10 mouse cellular contexts compared by ENCODE assay signal in genomic region chr19:53360265-53360958, GRCm38 (mm10). TPM values are rescaled to one million over a fixed set of nuclear protein-coding genes. Genes with fewer than 3 reads are reported as not detected.
A peak's percentile ranks its signal among the peaks of the same experiment; 100 is the strongest.
DNase-seq lines count a peak whose midpoint lies in the region; ATAC-seq lines count a peak whose summit lies in the region.
"Had no signal": no experiment of that assay in that cellular context is flagged by ENCODE, and none has a peak within 500 bp of the region (broad histone marks: within the 10 kb centered on the region; RNA-seq: fewer than 3 reads in every experiment).

No protein-coding gene starts in this region.

- no peaks in the 10 kb centered on the region for H3K36me3 ChIP-seq in hindbrain, embryonic 13.5 days
- H3K36me3 ChIP-seq in hindbrain, embryonic 11.5 days (ENCODE audit: control insufficient read depth, insufficient read depth, low read length), result no peaks in the 10 kb centered on the region

- peaks cover 37% of the 10 kb centered on the region for H3K4me1 ChIP-seq in hindbrain, embryonic 13.5 days (replicated peaks)
- H3K4me1 ChIP-seq in hindbrain, embryonic 11.5 days (replicated peaks; ENCODE audit: control insufficient read depth, insufficient read depth, low read length), result 0 out of 2 replicates have a peak, but pooled peaks cover 3% of the 10 kb centered on the region

- no peak overlapping the region; the same call in 1 of the 2 replicates for H3K9ac ChIP-seq in hindbrain, embryonic 13.5 days
- H3K9ac ChIP-seq in hindbrain, embryonic 11.5 days (ENCODE audit: low read depth, low read length), result no peak overlapping the region

- peak overlapping the region; percentile 83 for H3K27ac ChIP-seq in hindbrain, embryonic 13.5 days
- no peak overlapping the region for H3K27ac ChIP-seq in hindbrain, embryonic 11.5 days (ENCODE audit: low read depth, low read length)

- no peak for ATAC-seq in hindbrain, embryonic 13.5 days (ENCODE audit: low FRiP score)
- no peak for ATAC-seq in hindbrain, embryonic 11.5 days (ENCODE audit: low FRiP score)
- no peak for ATAC-seq in monocyte, adult 5-6 weeks (replicated peaks; ENCODE audit: insufficient number of reproducible peaks, low FRiP score, low TSS enrichment, poor library complexity, severe bottlenecking)
- no peak for ATAC-seq in activated CD4-positive, CD25-positive, alpha-beta regulatory T cell, adult 4 months

- no peaks in the 10 kb centered on the region for H3K9me3 ChIP-seq in hindbrain, embryonic 13.5 days
- no peaks in the 10 kb centered on the region for H3K9me3 ChIP-seq in hindbrain, embryonic 11.5 days (ENCODE audit: control insufficient read depth, low read length)

- WGBS in hindbrain, embryonic 13.5 days, result 54% methylated on average over 8 of the region's 8 CpGs
- WGBS in hindbrain, embryonic 11.5 days, result 83% methylated on average over 8 of the region's 8 CpGs

- H3K4me2 ChIP-seq in hindbrain, embryonic 13.5 days, result peak overlapping the region; percentile 41
- H3K4me2 ChIP-seq in hindbrain, embryonic 11.5 days (replicated peaks; ENCODE audit: low read depth, low read length), result no peak overlapping the region

- no peaks in the 10 kb centered on the region for H3K27me3 ChIP-seq in hindbrain, embryonic 13.5 days
- no peaks in the 10 kb centered on the region for H3K27me3 ChIP-seq in hindbrain, embryonic 11.5 days (ENCODE audit: control insufficient read depth, insufficient read depth, low read length)

- H3K4me3 ChIP-seq in hindbrain, embryonic 13.5 days, result no peak overlapping the region
- H3K4me3 ChIP-seq in hindbrain, embryonic 11.5 days (ENCODE audit: low read depth, low read length), result no peak overlapping the region

- DNase-seq in hindbrain, embryonic 11.5 days (ENCODE audit: low spot score), result no peak
- DNase-seq in Muller cell, postnatal 12 days (ENCODE audit: inconsistent ontology term), result peak; percentile 74
- DNase-seq in cerebellum, adult 8-10 months, result peak; percentile 63
- DNase-seq in layer of hippocampus, adult 18-20 months (ENCODE audit: low spot score in 2 of 2), result peak; percentile 72 to 93
- DNase-seq in urinary bladder, adult 18-20 months (ENCODE audit: low spot score in 2 of 2), result no peak

RNA-seq across cellular contexts. Expression of gene Gm10197, which starts 11.2 kb away (rescaled TPM):
- polyA plus RNA-seq in hindbrain, embryonic 13.5 days (2015; fragmentation: Nextera tagmentation; extraction: Ambion mirVana), result not detected in 2 replicates
- polyA plus RNA-seq in hindbrain, embryonic 11.5 days (2014; fragmentation: Nextera tagmentation; extraction: Ambion mirVana), result not detected in 2 replicates
- total RNA-seq in layer of hippocampus, adult 18-20 months (2021), result not detected
- not detected in 3 replicates for total RNA-seq in monocyte, adult 5-6 weeks (2017)
- polyA plus RNA-seq in activated CD4-positive, CD25-positive, alpha-beta regulatory T cell, adult 4 months (2017; shearing (Covaris generic)), result not detected
- polyA plus RNA-seq: frontal cortex, adult 2 months; neural tube, embryonic 11.5 days had no signal

RNA-seq across cellular contexts. Expression of gene Smndc1, which starts 30.0 kb away (rescaled TPM):
- polyA plus RNA-seq in hindbrain, embryonic 13.5 days (2015; fragmentation: Nextera tagmentation; extraction: Ambion mirVana), result 38.7 and 41.6 TPM in 2 replicates
- polyA plus RNA-seq in hindbrain, embryonic 11.5 days (2014; fragmentation: Nextera tagmentation; extraction: Ambion mirVana), result 51.5 and 56.0 TPM in 2 replicates
- 10 to 100 TPM; 41.4 to 42.4 TPM for total RNA-seq in layer of hippocampus, adult 18-20 months (2021)
- 62.7 to 74.2 TPM (median 74.1 TPM) in 3 replicates for total RNA-seq in monocyte, adult 5-6 weeks (2017)
- polyA plus RNA-seq in activated CD4-positive, CD25-positive, alpha-beta regulatory T cell, adult 4 months (2017; shearing (Covaris generic)), result 10 to 100 TPM; 35.9 TPM

RNA-seq across cellular contexts. Expression of gene Mxi1, which starts 50.1 kb away (rescaled TPM):
- 39.7 and 54.5 TPM in 2 replicates for polyA plus RNA-seq in hindbrain, embryonic 13.5 days (2015; fragmentation: Nextera tagmentation; extraction: Ambion mirVana)
- 59.6 and 73.7 TPM in 2 replicates for polyA plus RNA-seq in hindbrain, embryonic 11.5 days (2014; fragmentation: Nextera tagmentation; extraction: Ambion mirVana)
- 10 to 100 TPM; 66.9 to 77.8 TPM for total RNA-seq in layer of hippocampus, adult 18-20 months (2021)
- 87.9 to 137 TPM (median 113 TPM) in 3 replicates for total RNA-seq in monocyte, adult 5-6 weeks (2017)
- 1 to 10 TPM; 4.7 to 4.9 TPM for polyA plus RNA-seq in activated CD4-positive, CD25-positive, alpha-beta regulatory T cell, adult 4 months (2017; shearing (Covaris generic))

Comparison
In these comparisons a context has a peak if more than half of its experiments do, and no peak if none do; other contexts are left out.
1. DNase-seq: peak in Muller cell, postnatal 12 days (single experiment), cerebellum, adult 8-10 months (single experiment) and layer of hippocampus, adult 18-20 months (2 of 2); none in hindbrain, embryonic 11.5 days (single experiment) and urinary bladder, adult 18-20 months (0 of 2).